Mouse (Mus musculus) neural tube, embryonic 14.5 days (tissue): ENCODE measurements around the gene Foxd1. TPM values are rescaled to one million over a fixed set of nuclear protein-coding genes. Genes with fewer than 3 reads are reported as not detected.

Experiments
- ATAC-seq: fragments of 200-750 bp; cut with Nextera tagmentation; 2 replicates; pipeline ENCODE4 v1.8.0; 2017; ENCODE audit warnings: low read depth, mild to moderate bottlenecking, moderate TSS enrichment, moderate library complexity
- H3K27ac ChIP-seq: fragments of 300-500 bp; sonication (generic); 2 replicates; pipeline ENCODE4 v1.5.1; 2014; ENCODE audit warnings: low read depth, mild to moderate bottlenecking, control low read depth, low read length, moderate library complexity, mixed read lengths
- H3K27me3 ChIP-seq: fragments of 300-500 bp; sonication (generic); 2 replicates; pipeline ENCODE4 v1.6.1; 2014; ENCODE audit warnings: low read length; ENCODE audit not compliant: control insufficient read depth, insufficient read depth
- H3K36me3 ChIP-seq: fragments of 300-500 bp; sonication (generic); 2 replicates; pipeline ENCODE4 v1.6.1; 2014; ENCODE audit warnings: low read length, mixed read lengths; ENCODE audit not compliant: control insufficient read depth, insufficient read depth
- H3K4me1 ChIP-seq: fragments of 300-500 bp; sonication (generic); 2 replicates; pipeline ENCODE4 v1.6.1; 2014; ENCODE audit warnings: low read length; ENCODE audit not compliant: control insufficient read depth, insufficient read depth
- H3K4me2 ChIP-seq: fragments of 300-500 bp; sonication (generic); 2 replicates; pipeline ENCODE4 v1.6.1; 2014; ENCODE audit warnings: mild to moderate bottlenecking, low read depth, low read length, control low read depth
- H3K4me3 ChIP-seq: fragments of 300-500 bp; sonication (generic); 2 replicates; pipeline ENCODE4 v1.5.1; 2014; ENCODE audit warnings: low read depth, low read length, control low read depth, mixed read lengths
- H3K9ac ChIP-seq: fragments of 300-500 bp; sonication (generic); replicated peaks from 2 replicates; pipeline ENCODE4 v1.6.1; 2014; ENCODE audit warnings: low read depth, mild to moderate bottlenecking, control low read depth, low read length, mixed read lengths
- H3K9me3 ChIP-seq: fragments of 300-500 bp; sonication (generic); 2 replicates; pipeline ENCODE4 v1.6.1; 2016; ENCODE audit warnings: low read length; ENCODE audit not compliant: control insufficient read depth
- WGBS: fragments of 180-500 bp; shearing (Covaris S2); extraction: QIAGEN DNeasy Blood & Tissue Kit; methylation state at CpG from one replicate; pipeline ENCODE4 v1.1.7; 2014; 5-methylcytosine and 5-hydroxymethylcytosine counted together
- polyA plus RNA-seq: library from polyadenylated mRNA; unstranded; fragments of >200 nt; fragmentation: Nextera tagmentation; extraction: Ambion mirVana; gene quantifications from 2 replicates; pipeline ENCODE4 v1.2.1, GENCODE M21; 2014

Gene Foxd1
- polyA plus RNA-seq, 1 experiment from 2014 or later = 0.12 TPM

DNA sequence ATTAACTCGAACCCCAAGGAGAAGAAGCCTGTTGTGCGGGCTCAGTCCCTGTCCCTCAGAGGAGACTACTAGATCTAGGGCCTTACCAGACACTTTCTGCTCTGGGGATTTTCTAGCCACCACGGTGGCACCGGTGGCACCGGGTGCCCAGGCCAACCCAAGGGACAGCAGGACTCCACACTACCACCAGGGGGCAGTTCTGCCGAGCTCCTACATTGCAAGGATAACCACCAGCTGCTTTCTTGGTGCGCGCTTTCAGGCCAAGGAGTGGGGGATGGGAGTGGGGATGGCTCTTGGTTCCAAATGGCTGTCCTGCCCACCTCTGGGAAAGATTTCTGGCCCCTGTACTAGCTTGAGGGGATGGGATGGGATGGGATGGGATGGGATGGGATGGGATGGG lies 2.5 kb upstream of the Foxd1 start:
- Histone ChIP-seq H3K27ac (no peak overlapping the region), H3K4me1 (peaks cover 16% of the 10 kb centered on the region), H3K9me3 (no peaks in the 10 kb centered on the region), H3K27me3 (peaks cover 45% of the 10 kb centered on the region), H3K36me3 (no peaks in the 10 kb centered on the region), H3K9ac (no peak overlapping the region), H3K4me3 (no peak overlapping the region), H3K4me2 (no peak overlapping the region)
- WGBS = 8% methylated on average over 8 of the region's 8 CpGs
- no peak for ATAC-seq

DNA sequence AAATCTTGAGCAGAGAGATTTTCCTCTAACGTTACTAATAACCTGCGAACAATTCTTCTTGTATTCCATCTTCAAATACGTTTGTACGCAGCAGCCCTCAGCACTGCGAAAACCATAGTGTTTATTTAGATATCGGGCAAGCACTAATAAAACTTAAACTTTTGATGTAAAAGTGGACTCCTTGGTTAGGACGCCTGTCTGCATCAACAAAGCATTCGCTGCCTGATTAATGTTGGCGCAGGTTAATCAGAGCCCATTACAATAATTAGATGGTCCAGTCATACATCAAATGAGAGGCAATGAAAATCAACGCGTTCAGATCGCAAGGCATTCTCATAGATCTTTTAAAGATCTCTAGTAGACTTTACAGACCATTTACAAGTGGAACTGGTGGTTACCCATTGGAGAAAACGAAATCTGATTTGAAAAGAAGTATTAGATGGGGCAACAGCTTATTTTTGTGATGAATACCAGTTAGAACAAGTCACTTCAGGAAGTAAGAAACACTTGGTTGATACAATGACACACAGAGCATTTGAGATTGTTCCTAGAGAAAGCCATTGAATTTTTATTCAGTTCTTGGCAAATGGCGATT lies 1.6 kb upstream of the Foxd1 start:
- no peak overlapping the region for H3K4me2 ChIP-seq
- no peak overlapping the region for H3K9ac ChIP-seq
- no peaks in the 10 kb centered on the region for H3K9me3 ChIP-seq
- no peak overlapping the region for H3K4me3 ChIP-seq
- H3K4me1 ChIP-seq = peaks cover 16% of the 10 kb centered on the region
- 8% methylated on average over 14 of the region's 14 CpGs for whole genome bisulfite sequencing
- H3K36me3 ChIP-seq = no peaks in the 10 kb centered on the region
- ATAC-seq = no peak
- peaks cover 50% of the 10 kb centered on the region for H3K27me3 ChIP-seq
- no peak overlapping the region for H3K27ac ChIP-seq

DNA sequence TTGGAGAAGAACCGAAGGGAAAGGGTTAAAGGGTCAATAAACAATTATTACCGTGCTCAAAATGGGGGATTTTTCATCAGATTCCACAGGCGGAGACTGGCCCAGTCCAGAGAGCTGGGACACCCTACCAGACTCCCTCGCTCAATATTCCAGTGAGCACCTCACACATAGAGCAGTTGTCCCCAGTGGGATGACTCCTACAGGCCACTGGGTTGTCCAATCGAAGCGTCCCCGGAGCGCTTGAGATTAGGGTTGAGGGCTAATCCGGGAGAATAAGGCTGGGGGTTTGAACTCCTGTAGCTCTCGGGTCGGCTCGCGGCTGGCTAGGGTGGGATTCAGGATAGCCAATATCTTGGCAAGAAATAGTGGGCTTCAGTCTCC lies 343 bp upstream of the Foxd1 start:
- Histone ChIP-seq H3K9ac (no peak overlapping the region), H3K4me2 (peak overlapping the region; percentile 1; the same call in 1 of the 2 replicates), H3K9me3 (no peaks in the 10 kb centered on the region), H3K27ac (no peak overlapping the region), H3K27me3 (peaks cover 60% of the 10 kb centered on the region), H3K4me3 (peak overlapping the region; percentile 32; the same call in 1 of the 2 replicates), H3K4me1 (peaks cover 16% of the 10 kb centered on the region), H3K36me3 (no peaks in the 10 kb centered on the region)
- under 1% methylated on average over 13 of the region's 13 CpGs for WGBS
- peak; percentile 14; the same call in 1 of the 2 replicates for ATAC-seq

DNA sequence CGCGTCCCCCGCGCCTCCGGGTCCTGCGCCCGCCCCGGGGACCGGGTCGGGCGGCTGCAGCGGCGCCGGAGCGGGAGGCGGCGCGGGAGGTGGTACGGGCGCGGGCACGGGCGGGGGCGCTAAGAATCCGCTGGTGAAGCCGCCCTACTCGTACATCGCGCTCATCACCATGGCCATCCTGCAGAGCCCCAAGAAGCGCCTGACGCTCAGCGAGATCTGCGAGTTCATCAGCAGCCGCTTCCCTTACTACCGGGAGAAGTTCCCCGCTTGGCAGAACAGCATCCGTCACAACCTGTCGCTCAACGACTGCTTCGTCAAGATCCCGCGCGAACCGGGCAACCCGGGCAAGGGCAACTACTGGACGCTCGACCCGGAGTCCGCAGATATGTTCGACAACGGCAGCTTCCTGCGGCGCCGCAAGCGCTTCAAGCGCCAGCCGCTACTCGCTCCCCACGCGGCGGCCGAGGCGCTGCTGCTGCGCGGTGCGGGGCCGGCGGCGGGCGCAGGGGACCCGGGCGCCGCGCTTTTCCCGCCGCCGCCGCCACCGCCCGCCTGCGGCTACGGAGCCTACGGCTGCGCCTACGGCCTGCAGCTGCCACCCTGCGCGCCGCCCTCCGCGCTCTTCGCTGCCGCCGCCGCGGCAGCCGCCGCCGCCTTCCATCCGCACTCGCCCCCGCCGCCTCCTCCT lies 973 bp downstream of the Foxd1 start:
- Histone ChIP-seq H3K9ac (peak overlapping the region; percentile 44), H3K4me3 (peak overlapping the region; percentile 32), H3K27me3 (peaks cover 64% of the 10 kb centered on the region), H3K9me3 (no peaks in the 10 kb centered on the region), H3K27ac (no peak overlapping the region), H3K36me3 (no peaks in the 10 kb centered on the region), H3K4me1 (peaks cover 16% of the 10 kb centered on the region), H3K4me2 (peak overlapping the region; percentile 45)
- WGBS = under 1% methylated on average over 72 of the region's 102 CpGs
- ATAC-seq = peak; percentile 56

DNA sequence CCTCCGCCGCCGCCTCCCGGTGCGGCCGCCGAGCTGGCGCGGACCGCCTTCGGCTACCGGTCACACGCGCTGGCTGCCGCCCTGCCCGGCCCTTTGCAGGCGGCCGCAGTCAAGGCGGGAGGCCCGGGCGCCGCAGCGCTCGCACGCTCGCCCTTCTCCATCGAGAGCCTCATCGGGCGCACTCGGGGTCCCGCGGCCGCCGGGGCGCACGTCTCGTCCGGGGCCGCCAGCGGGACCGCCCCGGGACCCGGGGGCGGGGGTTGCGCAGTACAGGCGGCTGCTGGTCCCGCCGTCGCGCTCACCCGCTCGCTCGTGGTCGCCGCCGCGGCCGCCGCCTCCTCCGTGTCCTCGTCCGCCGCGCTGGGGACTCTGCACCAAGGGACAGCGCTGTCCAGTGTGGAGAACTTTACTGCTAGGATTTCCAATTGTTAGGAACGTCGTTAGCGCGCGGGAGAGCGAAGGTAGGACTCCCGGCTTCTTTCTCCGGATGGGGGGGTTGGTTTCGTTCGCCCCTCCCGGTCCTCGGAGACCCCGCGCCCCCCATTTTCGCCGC lies 1.6 kb downstream of the Foxd1 start:
- Histone ChIP-seq H3K9ac (peak overlapping the region; percentile 44), H3K9me3 (no peaks in the 10 kb centered on the region), H3K4me2 (peak overlapping the region; percentile 45), H3K27ac (no peak overlapping the region), H3K27me3 (peaks cover 64% of the 10 kb centered on the region), H3K36me3 (no peaks in the 10 kb centered on the region), H3K4me1 (peaks cover 16% of the 10 kb centered on the region), H3K4me3 (peak overlapping the region; percentile 32)
- no peak for ATAC-seq
- under 1% methylated on average over 71 of the region's 81 CpGs for WGBS

DNA sequence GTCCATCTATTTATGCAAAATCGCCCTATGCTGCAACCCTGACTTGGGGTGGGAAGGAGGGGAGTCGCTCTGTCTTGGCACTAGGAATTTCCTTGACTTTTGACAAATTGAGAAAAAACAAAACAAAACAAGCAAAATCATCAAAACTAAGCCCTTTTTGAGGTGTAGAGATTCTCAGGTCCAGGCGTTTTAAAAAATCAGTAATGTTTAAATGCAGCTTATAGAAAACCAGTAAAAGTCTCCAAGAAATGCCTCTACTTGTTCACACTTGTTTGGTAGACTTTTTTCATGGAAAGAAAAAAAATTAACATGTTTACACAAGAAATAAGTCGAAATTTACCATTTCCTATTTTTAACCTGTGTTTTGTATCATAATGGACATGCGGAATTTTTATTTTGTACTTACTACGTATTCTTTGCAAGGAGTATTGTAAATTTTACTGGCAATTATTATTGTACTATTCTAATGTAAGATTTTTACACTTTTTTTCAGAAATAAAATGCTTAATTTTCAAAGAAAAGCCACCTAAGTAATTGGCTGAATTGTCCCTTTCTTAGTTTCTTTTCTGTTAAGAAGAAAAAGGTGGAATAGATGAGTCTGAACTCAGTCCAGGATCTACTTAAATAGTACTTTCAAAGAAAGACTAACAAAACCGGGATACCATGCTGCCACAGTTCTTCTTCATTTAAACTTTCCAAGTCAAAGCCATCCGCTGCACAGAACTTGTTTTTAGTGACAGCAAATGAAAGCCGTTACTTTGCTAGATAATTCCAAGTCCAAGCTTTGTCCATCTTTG lies 2.3 kb downstream of the Foxd1 start:
- Histone ChIP-seq H3K9me3 (no peaks in the 10 kb centered on the region), H3K9ac (no peak overlapping the region), H3K4me2 (no peak overlapping the region), H3K4me3 (peak overlapping the region; percentile 32; the same call in 1 of the 2 replicates), H3K4me1 (peaks cover 16% of the 10 kb centered on the region), H3K27ac (no peak overlapping the region), H3K27me3 (peaks cover 64% of the 10 kb centered on the region), H3K36me3 (no peaks in the 10 kb centered on the region)
- ATAC-seq = no peak
- WGBS = 4% methylated on average over 9 of the region's 9 CpGs

DNA sequence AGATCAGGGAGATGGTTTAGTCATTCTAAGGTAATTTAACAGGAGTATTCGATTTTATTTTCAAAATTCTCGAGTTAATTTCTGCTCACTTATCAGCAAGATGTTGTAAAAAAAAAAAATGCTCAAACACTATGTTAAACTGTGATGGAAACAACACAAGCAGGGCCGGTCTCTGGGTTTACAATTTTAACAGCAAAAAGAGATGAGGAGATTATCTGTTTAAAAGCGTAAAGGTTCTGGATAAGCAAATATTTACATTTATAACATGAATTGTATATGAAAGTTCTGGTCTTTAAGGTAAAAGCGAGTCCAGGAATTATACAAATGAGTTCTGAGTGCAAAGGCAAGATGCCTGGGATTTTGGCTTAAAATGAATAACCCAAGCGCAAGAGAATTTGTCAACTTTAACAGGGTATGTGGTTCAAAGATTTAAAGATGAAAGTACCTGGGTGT lies 3.0 kb downstream of the Foxd1 start:
- 3% methylated on average over 6 of the region's 6 CpGs for WGBS
- Histone ChIP-seq H3K27me3 (peaks cover 60% of the 10 kb centered on the region), H3K9me3 (no peaks in the 10 kb centered on the region), H3K36me3 (no peaks in the 10 kb centered on the region), H3K4me3 (peak overlapping the region; percentile 2; the same call in 1 of the 2 replicates), H3K4me2 (no peak overlapping the region), H3K9ac (no peak overlapping the region), H3K27ac (no peak overlapping the region), H3K4me1 (peaks cover 16% of the 10 kb centered on the region)
- no peak for ATAC-seq

DNA sequence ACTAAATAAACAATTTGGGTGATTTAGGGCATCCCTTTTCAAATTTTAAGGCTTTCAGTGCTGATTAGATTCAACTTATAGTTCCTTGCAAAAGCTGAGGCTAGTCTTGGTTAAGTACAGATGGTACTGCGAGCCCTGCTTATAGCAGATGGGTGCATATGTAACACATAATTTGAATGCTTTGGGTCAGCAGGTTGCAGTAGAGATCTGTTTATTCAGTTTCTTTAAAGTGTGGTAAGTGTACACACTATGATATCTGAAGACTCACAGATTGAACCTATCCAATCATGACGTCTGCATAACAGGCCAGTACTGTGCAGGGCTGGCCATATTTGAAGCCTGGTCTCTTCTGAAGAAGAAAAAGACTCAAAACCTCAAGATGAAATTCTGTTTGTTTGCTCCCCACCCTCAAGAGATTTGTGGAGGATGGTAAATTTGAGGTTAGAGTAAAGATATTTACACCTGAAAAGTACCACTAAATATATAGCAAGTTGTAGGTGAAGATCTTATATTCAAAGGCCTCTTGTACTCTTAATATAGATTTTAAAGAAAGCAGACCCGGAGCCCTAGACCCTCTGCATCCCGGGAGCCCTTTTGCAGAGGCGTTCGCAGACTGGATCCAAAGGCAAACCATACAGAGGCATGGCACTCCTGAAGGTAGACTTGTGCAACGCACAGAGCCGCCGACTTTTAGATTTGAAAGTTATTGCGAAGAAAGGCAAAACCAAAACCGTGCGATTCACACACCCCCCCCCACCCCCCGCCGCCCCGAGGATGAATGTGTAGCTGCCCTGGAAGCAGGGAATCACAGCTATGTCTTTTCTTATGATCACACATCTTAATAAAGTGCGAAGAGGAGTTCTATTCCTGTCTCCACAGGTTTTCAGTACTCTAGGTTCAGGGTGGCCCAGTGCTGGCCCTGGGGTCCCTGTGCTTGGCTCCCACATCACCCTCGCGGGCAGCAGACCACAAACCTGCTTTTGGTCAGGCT lies 3.7 kb downstream of the Foxd1 start:
- H3K4me2 ChIP-seq = no peak overlapping the region; the same call in 1 of the 2 replicates
- peaks cover 60% of the 10 kb centered on the region for H3K27me3 ChIP-seq
- H3K36me3 ChIP-seq = no peaks in the 10 kb centered on the region
- no peak overlapping the region; the same call in 1 of the 2 replicates for H3K4me3 ChIP-seq
- ATAC-seq = no peak
- no peaks in the 10 kb centered on the region for H3K9me3 ChIP-seq
- 2% methylated on average over 18 of the region's 18 CpGs for WGBS
- H3K9ac ChIP-seq = no peak overlapping the region
- no peak overlapping the region for H3K27ac ChIP-seq
- H3K4me1 ChIP-seq = peaks cover 16% of the 10 kb centered on the region
